Mouse (Mus musculus) kidney, postnatal 14 days (tissue): ENCODE measurements around the gene Akirin2.

Source experiments
- DNase-seq: peaks from one replicate; pipeline ENCODE4 v3.0.0; 2022; ENCODE audit warnings: mixed read lengths

Gene Akirin2

GRCm38 (mm10) chr4:34584871-34585607 lies 34.3 kb downstream of the Akirin2 start:
- no peak for DNase-seq

GRCm38 (mm10) chr4:34603123-34603522 lies 52.4 kb downstream of the Akirin2 start:
- DNase-seq: no peak

DNA sequence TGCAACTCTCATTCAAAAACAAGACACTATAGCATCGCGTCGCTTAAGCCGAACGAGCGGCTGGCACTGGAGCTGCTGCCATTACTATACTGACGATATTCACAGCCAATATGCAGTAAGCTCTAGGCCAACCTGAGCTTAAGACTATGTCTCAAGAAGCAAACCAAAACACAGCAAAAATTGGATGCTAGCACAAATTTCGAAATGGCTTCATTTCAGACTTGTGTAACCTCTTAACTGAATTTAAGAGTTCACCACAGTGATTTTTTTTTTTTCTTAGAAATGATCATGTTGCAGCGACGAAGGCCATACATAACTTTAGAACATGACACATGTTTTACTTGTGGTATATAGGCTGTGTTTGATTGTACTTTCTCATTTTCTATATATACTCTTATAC lies 55.9 kb downstream of the Akirin2 start:
- no peak for DNase-seq

- DNase-seq: peak; percentile 62
Observed at GRCm38 (mm10) chr4:34613571-34614145, 62.9 kb downstream of the Akirin2 start.

DNA sequence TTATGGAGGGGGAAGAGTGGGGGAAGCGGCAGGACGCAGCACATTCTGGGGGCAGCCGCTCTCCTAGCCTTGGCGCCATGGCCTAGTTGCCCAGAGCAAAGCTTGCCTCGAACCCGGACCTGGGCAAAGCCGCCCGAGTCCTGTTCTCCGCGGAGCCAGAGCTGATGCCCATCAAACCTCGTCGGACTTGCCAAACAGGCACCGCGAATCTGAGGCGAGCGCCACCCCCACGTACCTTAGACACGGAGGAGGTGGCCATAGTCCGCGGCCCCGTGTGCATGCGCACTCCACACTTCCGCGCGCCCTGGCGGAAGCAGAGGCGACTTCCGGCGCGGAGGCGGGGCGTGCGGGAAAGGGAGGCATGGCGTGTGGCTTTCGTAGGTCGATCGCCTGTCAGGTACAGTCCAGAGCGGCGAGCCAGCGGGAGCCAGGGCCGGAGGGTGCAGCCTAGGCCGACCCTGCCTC lies 63.9 kb downstream of the Akirin2 start, which contains the start of the genes Orc3 and Rars2:
Gene Orc3 (minus strand): TSS at position 315 of the 465 bp plus-strand sequence.
Gene Rars2 (plus strand): TSS at position 328 of the 465 bp plus-strand sequence.
- DNase-seq: peak; percentile 95

- peak; percentile 15 for DNase-seq
Observed at GRCm38 (mm10) chr4:34615303-34615702, 64.6 kb downstream of the Akirin2 start.

GRCm38 (mm10) chr4:34616146-34616545 lies 65.4 kb downstream of the Akirin2 start:
- DNase-seq: peak; percentile 11
